Mouse (Mus musculus): ENCODE measurements around the gene Mpv17l. TPM values are rescaled to one million over a fixed set of nuclear protein-coding genes. Genes with fewer than 3 reads are reported as not detected.
"Not testable (repeated sequence)": the region's sequence is repeated elsewhere in the genome, so short reads cannot be mapped to it uniquely, and the experiment has no call there.

The Mpv17l gene
- polyA plus RNA-seq, 1 experiment from 2014 or later: 1.9 TPM

DNA sequence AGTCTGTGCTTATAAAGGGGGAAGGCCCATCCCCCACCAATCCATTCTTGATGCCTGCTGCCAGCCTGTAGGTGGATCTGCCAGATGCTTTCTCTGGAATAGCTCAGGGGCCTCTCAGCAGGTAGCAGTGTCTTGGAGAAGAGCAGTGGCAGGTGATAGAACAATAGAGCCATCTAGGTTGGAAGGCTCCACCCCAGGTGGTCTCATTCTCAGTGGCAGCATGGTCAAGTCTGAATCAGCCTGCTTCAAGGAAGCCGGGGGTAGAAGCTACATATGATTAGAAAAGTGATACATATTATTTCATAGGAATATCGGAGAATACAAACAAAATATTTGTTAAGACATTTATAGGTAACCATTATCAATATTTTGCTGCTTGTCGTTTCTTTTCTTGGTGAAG lies 78.8 kb downstream of the Mpv17l start:
- DNase-seq (ENCODE audit: low spot score): not testable (repeated sequence)
- 82% methylated on average over 3 of the region's 3 CpGs for WGBS

DNA sequence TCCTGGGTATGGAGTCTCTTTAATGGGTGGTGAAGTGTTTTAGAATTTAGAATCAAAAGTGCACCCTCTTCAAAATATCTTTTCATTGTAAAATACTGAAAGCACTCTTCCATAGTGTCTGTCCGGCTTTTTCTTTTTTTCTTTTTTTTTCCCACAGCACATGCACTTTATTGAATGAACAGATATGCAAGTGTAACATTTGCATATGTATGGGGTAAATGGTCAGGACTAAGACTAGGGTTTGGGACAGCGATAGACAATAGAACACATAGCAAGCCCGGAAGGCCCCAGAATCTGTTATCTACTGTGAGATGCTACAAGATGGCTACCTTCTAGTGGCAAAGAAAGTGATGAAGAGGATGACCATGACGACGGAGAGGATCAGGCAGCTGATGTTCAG lies 80.2 kb downstream of the Mpv17l start:
- DNase-seq (ENCODE audit: low spot score): no peak
- Histone ChIP-seq H3K27ac (ENCODE audit: low read depth, low read length) (no peak overlapping the region), H3K27me3 (replicated peaks; ENCODE audit: control insufficient read depth, insufficient read depth, low read length) (peaks cover 2% of the 10 kb centered on the region; the same call in 1 of the 2 replicates), H3K9ac (ENCODE audit: low read depth, low read length) (no peak overlapping the region), H3K4me1 (replicated peaks; ENCODE audit: control insufficient read depth, insufficient read depth, low read length) (0 out of 2 replicates have a peak, but pooled peaks cover 3% of the 10 kb centered on the region), H3K4me3 (ENCODE audit: low read depth, low read length) (no peak overlapping the region), H3K36me3 (ENCODE audit: control insufficient read depth, insufficient read depth, low read length) (no peaks in the 10 kb centered on the region), H3K9me3 (ENCODE audit: control insufficient read depth, low read length) (no peaks in the 10 kb centered on the region), H3K4me2 (no peak overlapping the region)
- no peak for ATAC-seq (replicated peaks; ENCODE audit: low FRiP score)
- whole genome bisulfite sequencing: 82% methylated on average over 5 of the region's 5 CpGs

More for the DNA sequence above, 78.8 kb downstream of the Mpv17l start:
- not testable (repeated sequence) for H3K9ac ChIP-seq (ENCODE audit: low read depth, low read length); ATAC-seq (replicated peaks; ENCODE audit: low FRiP score); H3K4me2 ChIP-seq; H3K4me3 ChIP-seq (ENCODE audit: low read depth, low read length); H3K27ac ChIP-seq (ENCODE audit: low read depth, low read length); H3K36me3 ChIP-seq (ENCODE audit: control insufficient read depth, insufficient read depth, low read length); H3K9me3 ChIP-seq (ENCODE audit: control insufficient read depth, low read length); H3K4me1 ChIP-seq (replicated peaks; ENCODE audit: control insufficient read depth, insufficient read depth, low read length); H3K27me3 ChIP-seq (replicated peaks; ENCODE audit: control insufficient read depth, insufficient read depth, low read length)

DNA sequence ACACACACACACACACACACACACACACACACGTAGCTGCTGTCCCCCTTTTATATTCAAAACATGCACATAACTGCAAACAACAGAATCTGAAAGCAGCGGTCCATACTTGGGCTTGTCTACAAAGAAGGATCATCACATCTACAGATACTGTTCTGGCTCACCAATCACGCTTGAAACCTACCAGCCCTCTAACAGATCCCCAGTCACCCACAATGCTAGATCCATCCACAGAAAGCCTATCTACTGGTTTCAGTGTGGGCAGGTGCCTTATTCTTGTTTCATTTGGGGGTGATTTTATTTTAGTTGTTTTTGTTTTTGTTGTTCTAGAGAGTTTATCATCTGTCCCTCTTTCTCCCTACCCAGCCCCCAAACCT lies 83.2 kb downstream of the Mpv17l start:
- ATAC-seq (replicated peaks; ENCODE audit: low FRiP score) (no peak), DNase-seq (ENCODE audit: low spot score) (no peak)
- H3K4me3 ChIP-seq (ENCODE audit: low read depth, low read length): no peak overlapping the region; the same call in 1 of the 2 replicates
- H3K9ac ChIP-seq (ENCODE audit: low read depth, low read length): no peak overlapping the region
- no peaks in the 10 kb centered on the region for H3K9me3 ChIP-seq (ENCODE audit: control insufficient read depth, low read length)
- H3K27ac ChIP-seq (ENCODE audit: low read depth, low read length): no peak overlapping the region
- 0 out of 2 replicates have a peak, but pooled peaks cover 3% of the 10 kb centered on the region for H3K4me1 ChIP-seq (replicated peaks; ENCODE audit: control insufficient read depth, insufficient read depth, low read length)
- no peaks in the 10 kb centered on the region for H3K36me3 ChIP-seq (ENCODE audit: control insufficient read depth, insufficient read depth, low read length)
- H3K27me3 ChIP-seq (replicated peaks; ENCODE audit: control insufficient read depth, insufficient read depth, low read length): peaks cover 2% of the 10 kb centered on the region; the same call in 1 of the 2 replicates
- WGBS: 58% methylated on average over 3 of the region's 3 CpGs
- H3K4me2 ChIP-seq: peak overlapping the region; percentile 59

DNA sequence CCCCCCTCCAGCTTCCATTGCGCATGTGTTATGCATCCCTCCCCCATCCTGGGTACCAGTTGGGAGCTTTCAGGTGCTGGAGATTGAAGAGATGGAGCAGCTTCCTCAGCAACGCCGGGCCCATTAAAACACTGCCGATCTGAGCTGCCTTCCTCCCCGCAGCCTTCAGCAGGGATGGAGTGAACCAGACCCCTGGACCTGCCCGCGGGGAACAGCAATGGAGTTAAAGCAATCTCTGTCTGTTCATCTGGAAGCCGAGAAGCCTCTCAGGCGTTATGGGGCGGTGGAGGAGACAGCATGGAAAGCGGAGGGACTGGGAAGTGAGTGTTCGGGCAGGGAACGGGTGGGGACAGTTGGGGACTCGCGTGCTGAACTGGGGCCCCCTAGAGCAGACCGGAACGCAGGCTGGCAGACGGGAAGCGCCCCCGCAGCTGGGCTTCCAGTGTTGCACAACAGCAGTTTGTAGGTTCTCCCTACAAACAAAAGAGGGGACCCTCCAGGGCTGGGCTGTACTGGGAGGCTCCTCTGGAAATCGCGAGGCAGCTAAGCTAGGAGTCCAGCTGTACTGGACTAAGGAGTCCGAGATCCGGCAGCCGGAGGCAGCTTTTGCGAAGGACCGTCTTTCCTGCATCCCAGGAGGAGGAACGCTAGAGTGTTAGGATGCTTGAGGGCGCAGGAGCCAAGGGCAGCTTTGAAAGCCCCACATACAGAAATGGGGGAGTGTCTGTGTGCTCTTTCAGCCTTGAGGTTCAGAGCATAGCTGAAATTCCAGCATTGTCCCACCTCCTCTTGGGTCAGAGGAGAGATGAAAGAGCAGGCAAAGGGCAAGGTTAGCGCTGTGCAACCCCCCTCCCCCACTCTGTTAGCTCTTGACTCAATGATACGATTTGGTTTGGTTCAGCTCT lies 83.9 kb downstream of the Mpv17l start, which contains the start of the genes 2900011O08Rik and Ifitm7:
2900011O08Rik (plus strand) TSS at position 31 of the 905 bp plus-strand sequence.
Ifitm7 (minus strand) TSS at position 315 of the 905 bp plus-strand sequence.
- ATAC-seq (replicated peaks; ENCODE audit: low FRiP score) (no peak), DNase-seq (ENCODE audit: low spot score) (peak; percentile 36)
- Histone ChIP-seq H3K9me3 (ENCODE audit: control insufficient read depth, low read length) (no peaks in the 10 kb centered on the region), H3K9ac (ENCODE audit: low read depth, low read length) (no peak within 1 kb of the TSS), H3K27me3 (replicated peaks; ENCODE audit: control insufficient read depth, insufficient read depth, low read length) (peaks cover 2% of the 10 kb centered on the region; the same call in 1 of the 2 replicates), H3K4me1 (replicated peaks; ENCODE audit: control insufficient read depth, insufficient read depth, low read length) (0 out of 2 replicates have a peak, but pooled peaks cover 3% of the 10 kb centered on the region), H3K4me2 (peak within 1 kb of the TSS; percentile 59), H3K27ac (ENCODE audit: low read depth, low read length) (no peak within 1 kb of the TSS), H3K4me3 (ENCODE audit: low read depth, low read length) (peak within 1 kb of the TSS; percentile 36), H3K36me3 (ENCODE audit: control insufficient read depth, insufficient read depth, low read length) (no peaks in the 10 kb centered on the region)
- WGBS: under 1% methylated on average over 31 of the region's 31 CpGs

DNA sequence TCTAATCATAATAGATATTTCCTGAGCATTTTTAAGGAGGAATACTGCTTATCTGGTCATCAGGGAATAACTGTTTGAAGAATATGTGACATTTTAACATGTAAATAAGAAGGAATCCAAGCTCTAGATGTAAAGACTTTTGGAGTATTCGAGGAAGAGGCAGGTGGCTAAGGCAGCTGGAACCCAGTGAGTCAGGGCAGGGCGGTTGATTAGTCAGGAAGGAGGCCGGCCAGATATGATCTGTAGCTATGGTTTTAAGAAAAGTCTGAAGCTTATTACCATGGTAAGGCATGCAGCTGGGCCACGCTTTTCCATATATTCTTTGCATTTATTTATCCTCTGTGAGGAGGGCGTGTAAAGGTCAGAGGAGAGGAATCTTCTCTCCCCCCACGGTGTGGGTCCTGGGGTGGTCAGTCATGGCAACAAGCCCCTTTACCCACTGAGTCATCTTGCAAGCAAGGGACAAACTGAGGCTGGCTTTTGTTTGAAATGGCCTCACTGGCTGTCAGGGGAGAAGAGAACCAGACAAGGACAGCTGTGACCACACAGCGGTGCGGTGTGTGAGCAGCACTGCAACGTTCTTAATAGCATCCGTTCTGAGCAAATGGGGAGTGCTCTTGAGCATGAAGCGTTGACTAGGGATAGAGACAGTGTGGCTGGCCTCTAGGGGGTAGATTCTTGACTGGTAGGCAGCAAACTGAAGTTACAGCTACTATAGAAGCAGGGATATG lies 89.7 kb downstream of the Mpv17l start:
- 78% methylated on average over 11 of the region's 11 CpGs for WGBS
- Histone ChIP-seq H3K4me2 (no peak overlapping the region), H3K4me1 (replicated peaks; ENCODE audit: control insufficient read depth, insufficient read depth, low read length) (no peaks in the 10 kb centered on the region), H3K27me3 (replicated peaks; ENCODE audit: control insufficient read depth, insufficient read depth, low read length) (no peaks in the 10 kb centered on the region), H3K9ac (ENCODE audit: low read depth, low read length) (no peak overlapping the region), H3K4me3 (ENCODE audit: low read depth, low read length) (no peak overlapping the region), H3K9me3 (ENCODE audit: control insufficient read depth, low read length) (no peaks in the 10 kb centered on the region), H3K27ac (ENCODE audit: low read depth, low read length) (no peak overlapping the region), H3K36me3 (ENCODE audit: control insufficient read depth, insufficient read depth, low read length) (no peaks in the 10 kb centered on the region)
- DNase-seq (ENCODE audit: low spot score) (no peak), ATAC-seq (replicated peaks; ENCODE audit: low FRiP score) (no peak)

DNA sequence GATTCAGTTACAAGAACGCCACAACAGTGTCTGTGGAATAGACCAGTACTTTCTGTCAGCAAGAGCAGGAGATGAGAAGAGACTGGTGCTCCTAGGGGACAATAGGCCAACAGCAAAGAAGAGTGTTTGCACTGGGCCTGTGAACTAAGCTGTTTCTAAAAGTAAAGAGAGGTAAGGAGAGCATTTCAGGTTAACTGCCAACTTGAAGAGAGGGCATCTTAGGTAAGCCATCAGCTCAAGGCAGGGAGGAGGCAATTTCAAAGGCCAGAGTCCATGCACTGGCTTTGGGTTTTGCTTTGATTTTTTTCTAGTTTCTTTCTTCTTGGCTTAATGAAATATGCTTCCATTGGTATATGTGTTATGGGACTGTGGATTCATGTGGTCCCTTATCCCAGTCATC lies 91.1 kb downstream of the Mpv17l start:
- Histone ChIP-seq H3K4me3 (ENCODE audit: low read depth, low read length) (no peak overlapping the region), H3K4me2 (no peak overlapping the region), H3K9me3 (ENCODE audit: control insufficient read depth, low read length) (no peaks in the 10 kb centered on the region), H3K9ac (ENCODE audit: low read depth, low read length) (no peak overlapping the region), H3K27ac (ENCODE audit: low read depth, low read length) (no peak overlapping the region), H3K27me3 (replicated peaks; ENCODE audit: control insufficient read depth, insufficient read depth, low read length) (no peaks in the 10 kb centered on the region), H3K36me3 (ENCODE audit: control insufficient read depth, insufficient read depth, low read length) (no peaks in the 10 kb centered on the region), H3K4me1 (replicated peaks; ENCODE audit: control insufficient read depth, insufficient read depth, low read length) (no peaks in the 10 kb centered on the region)
- ATAC-seq (replicated peaks; ENCODE audit: low FRiP score) (no peak), DNase-seq (ENCODE audit: low spot score) (no peak)
- 68% methylated on average over 1 of the region's 1 CpGs for WGBS

DNA sequence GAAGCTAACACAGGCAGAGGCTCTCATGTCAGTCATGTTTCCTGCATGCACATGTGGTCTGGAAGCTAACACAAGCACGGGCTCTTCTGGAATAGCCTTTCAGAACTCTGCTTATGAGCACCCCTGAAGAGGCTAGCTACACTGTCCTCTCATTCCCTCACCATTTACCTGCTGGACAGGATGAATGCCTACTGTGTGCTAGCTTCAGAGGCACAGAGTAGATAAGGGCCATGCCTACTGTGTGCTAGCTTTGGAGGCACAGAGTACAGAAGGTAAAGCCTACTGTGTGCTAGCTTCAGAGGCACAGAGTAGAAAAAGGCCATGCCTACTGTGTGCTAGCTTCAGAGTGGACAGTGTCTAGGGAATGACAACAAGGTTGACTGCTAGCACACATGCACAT lies 91.5 kb downstream of the Mpv17l start:
- ATAC-seq (replicated peaks; ENCODE audit: low FRiP score): no peak
- Histone ChIP-seq H3K4me1 (replicated peaks; ENCODE audit: control insufficient read depth, insufficient read depth, low read length) (no peaks in the 10 kb centered on the region), H3K9ac (ENCODE audit: low read depth, low read length) (no peak overlapping the region), H3K9me3 (ENCODE audit: control insufficient read depth, low read length) (no peaks in the 10 kb centered on the region), H3K36me3 (ENCODE audit: control insufficient read depth, insufficient read depth, low read length) (no peaks in the 10 kb centered on the region), H3K27ac (ENCODE audit: low read depth, low read length) (no peak overlapping the region), H3K27me3 (replicated peaks; ENCODE audit: control insufficient read depth, insufficient read depth, low read length) (no peaks in the 10 kb centered on the region), H3K4me2 (no peak overlapping the region), H3K4me3 (ENCODE audit: low read depth, low read length) (no peak overlapping the region)
- DNase-seq (ENCODE audit: low spot score): no peak
- WGBS: 67% methylated on average over 1 of the region's 1 CpGs
